Mouse (Mus musculus): ENCODE data around the gene Gpr137.

The Gpr137 gene

GRCm38 (mm10) chr19:6921647-6922567 is 20.4 kb downstream of the Gpr137 start, which contains the start of gene Esrra:
Gene Esrra, minus strand, starts transcription at chr19:6921813.
- peak; percentile 100 for DNase-seq (ENCODE audit: low spot score)

DNA sequence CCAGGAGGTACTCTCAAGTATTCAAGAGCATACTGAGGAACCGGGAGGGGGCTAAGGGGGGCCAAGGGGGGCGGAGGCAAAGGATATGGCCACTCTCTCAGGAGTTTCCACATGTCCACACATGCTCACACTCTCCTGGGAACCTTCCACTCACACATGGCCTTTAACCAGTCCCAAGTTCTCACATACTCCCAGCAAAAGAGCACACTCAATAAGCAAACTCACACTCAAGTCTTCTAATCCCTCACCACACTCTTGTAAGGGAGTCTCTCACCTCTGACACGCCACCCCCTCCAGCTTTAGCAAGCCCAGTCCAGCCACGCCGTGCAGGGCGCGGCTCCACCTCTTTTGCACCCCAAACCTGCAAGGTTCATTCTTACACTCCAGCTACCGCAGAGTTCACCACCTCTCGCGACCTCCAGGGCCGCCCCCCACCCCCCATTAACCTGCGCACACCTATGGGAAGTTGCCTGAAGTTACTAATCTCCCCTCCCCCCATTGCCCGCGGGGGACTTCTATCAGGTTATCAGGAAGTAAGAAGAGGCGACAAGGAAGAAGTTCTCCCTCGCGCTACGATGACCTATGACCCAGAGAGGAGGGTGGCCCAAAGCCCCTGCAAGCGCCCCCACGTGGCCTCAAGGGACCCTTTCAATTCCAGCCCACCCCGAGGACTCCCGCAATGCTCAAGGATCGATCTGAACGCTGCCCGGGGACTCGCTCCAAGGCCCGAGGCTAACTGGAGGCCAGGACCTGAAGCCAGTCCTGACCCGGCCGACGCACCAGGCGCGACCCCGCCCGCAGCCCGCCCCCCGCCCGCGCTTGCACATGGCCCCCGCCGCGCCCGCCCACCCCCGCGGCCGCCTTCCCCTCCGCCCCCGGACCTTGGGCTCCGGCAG is 21.3 kb downstream of the Gpr137 start:
- peak; percentile 63 for DNase-seq (ENCODE audit: low spot score)

GRCm38 (mm10) chr19:6919876-6920740 is 22.2 kb downstream of the Gpr137 start:
- DNase-seq (ENCODE audit: low spot score) = peak; percentile 77

DNA sequence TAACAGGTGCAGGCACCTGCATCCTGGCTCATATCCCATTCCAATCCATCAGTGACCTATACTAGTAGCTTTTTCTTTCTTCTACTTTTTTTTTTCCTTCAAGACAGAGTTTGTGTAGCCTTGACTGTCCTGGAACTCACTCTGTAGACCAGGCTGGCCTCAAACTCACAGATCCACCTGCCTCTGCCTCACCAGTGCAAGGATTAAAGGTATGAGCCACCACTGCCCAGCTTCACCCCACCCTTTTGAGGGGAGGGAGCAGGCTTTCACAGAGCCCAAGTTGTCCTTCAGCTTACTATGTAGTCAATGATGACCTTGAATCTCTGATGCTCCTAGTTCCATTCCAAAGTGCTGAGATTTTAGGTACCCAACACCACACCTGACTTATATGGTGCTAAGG is 22.8 kb downstream of the Gpr137 start:
- DNase-seq (ENCODE audit: low spot score) = no peak

GRCm38 (mm10) chr19:6918321-6918720 is 24.0 kb downstream of the Gpr137 start:
- no peak for DNase-seq (ENCODE audit: low spot score)

DNA sequence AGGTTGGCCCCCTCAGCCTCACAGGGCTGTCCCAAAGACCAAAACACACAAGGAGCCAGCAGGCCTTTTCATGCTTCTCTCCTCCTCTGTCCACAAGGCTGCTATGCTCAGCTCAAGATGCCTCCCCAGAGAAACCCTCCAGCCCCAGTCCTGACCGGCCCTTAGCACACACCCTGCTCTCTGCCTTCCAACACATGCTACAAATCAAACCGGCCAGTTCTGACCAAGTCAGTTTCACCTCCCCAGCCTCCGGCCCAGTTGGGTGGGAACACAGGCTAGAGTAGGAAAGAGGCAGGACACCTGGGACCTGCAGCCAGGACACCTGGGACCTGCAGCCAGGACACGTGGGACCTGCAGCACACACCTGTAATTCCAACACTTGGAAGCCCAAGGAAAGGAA is 25.8 kb downstream of the Gpr137 start:
- DNase-seq (ENCODE audit: low spot score) = no peak

DNA sequence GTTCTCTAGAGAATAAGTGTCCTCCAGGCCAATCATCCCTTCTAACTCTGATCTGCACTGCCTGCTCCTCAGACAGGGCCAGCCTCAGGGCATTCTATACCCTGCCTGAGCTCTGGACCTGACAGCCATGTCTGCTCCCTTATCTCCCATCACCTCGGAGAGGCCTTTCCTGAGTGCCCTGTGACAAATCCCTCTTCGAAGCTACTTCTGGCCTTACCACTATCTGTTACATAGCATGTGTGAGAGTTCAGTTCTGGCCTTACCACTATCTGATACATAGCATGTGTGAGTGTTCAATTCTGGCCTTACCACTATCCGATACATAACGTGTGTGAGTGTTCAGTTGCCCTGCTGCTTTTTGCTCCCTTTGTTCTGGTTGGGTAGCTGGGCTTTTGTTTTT is 27.0 kb downstream of the Gpr137 start:
- no peak for DNase-seq (ENCODE audit: low spot score)

DNA sequence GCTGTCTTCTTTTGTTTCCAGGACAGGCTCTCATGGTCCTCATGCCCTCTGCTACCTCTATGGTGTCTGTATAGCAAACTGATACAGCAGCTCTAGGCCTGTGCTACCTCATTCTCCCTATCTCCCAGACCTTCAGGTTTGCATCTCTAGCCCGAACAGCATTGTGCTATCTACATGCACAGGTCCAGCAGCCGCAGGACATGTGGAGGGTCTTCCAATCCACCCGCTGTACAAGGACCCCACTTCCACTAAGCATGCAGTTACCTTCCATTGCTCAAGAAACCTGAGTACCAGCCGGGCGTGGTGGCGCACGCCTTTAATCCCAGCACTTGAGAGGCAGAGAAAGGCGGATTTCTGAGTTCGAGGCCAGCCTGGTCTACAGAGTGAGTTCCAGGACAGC is 27.7 kb downstream of the Gpr137 start:
- no peak for DNase-seq (ENCODE audit: low spot score)

DNA sequence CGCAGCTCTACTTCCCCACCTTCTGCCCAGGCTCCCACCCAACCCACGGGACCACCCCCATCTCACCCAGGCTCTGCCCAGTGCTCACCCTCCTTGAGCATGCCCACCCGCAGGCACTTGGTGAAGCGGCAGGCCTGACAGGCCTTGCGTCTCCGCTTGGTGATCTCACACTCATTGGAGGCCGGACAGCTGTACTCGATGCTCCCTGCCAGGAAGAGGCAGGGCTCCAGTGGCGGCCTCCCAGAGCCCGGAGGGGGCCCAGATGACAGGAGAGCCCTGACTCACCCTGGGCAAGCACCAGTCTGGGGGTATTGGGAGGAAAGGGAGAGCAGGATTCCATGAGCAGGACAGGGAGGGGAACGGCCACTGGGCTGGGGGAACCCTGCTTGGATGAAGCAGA is 28.3 kb downstream of the Gpr137 start:
- DNase-seq (ENCODE audit: low spot score) = no peak

DNA sequence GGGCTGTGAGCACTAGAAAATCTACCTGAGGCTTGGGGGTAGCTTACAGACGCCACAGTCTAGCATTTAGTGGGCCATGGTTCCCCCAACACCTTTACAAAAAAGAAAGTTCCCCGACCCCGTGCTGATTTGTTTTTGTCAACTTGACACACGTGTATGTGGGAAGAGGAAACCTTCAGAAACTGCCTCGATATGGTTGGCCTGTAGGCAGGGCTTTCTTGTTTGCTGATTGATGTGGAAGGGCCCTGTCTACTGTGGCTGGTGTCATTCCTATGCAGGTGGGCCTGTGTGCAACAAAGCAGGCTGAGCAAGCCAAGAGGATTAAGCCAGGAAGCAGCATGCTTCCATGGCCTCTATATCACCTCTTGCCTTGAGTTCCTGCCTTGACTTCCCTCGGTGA is 29.2 kb downstream of the Gpr137 start:
- no peak for DNase-seq (ENCODE audit: low spot score)

DNA sequence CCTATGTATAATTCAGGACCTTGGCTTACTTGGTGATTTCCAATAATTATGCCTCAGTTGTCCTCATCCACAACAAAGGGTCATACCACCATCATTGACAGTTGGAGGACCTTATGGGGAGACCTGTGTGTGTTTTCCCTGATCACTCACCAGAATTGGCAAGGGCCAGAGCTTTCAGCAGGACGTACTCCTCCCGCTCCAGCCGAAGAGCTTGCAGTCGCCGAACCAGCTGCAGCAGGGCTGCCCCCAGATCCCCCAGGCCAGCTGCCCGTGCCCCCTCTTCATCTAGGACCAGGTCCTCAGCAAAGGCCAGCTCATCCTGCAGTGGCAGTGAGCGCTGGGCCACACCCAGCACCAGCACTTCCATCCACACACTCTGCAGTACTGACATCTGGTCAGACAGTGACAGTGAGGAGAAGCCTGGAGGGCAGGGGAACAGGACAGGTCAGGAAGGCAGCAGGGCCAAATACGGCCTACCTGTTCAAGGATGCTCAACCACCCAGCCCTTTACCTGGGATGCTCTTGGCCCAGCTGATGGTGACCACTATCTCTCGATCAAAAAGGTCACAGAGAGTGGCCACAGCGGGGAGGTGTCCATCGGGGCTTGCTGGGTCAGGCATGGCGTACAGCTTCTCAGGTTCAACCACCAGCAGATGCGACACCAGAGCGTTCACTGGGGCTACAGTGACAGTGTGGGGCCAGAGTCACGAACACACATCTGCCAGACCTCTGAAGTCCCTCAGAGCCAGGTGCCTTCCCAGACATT is 29.9 kb downstream of the Gpr137 start:
- DNase-seq (ENCODE audit: low spot score) = no peak

DNA sequence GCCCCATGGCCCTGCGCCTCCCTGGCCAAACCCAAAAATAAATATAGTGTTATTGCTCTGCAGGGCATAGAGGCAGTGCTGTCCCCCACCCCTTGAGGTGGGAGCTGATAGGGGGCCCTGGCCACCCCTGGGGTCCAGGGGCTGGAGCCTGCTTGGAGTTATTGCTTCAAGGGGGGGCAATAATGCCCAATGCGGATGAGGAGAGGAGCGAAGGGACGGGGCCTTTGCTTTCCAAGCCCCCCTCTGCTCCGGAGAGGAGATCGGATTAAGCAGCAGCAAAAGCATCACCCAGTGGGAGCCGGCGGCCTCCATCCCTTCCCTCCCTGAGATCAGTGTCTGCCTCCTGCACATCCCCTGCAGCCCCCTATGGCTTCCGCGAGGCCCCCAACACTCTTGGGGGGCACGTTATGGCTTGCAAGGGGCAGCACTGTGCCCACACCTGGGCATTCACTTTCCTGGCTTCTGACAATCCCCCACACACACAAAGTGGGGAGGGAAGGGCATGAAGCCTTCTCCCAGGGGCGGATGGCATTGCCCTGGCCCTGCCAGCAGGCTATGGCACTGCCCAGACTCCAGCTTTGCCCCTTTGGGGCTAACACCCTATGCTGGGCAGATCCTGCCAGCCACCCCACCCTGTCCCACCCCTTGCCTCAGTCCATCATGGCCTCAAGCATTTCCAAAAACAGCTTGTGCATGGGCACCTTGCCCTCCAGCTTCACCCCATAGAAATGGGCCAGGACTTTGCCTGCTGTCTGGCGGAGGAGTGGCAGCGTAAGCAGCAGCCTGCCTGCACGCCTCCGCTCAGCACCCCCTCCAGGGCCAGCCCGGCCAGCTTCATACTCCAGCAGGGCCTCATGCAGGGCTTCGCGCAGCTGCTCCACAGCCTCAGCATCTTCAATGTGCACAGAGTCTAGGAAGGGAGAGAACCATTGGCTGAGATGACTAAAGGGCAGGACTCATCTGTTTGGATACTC is 30.9 kb downstream of the Gpr137 start:
- DNase-seq (ENCODE audit: low spot score) = no peak

DNA sequence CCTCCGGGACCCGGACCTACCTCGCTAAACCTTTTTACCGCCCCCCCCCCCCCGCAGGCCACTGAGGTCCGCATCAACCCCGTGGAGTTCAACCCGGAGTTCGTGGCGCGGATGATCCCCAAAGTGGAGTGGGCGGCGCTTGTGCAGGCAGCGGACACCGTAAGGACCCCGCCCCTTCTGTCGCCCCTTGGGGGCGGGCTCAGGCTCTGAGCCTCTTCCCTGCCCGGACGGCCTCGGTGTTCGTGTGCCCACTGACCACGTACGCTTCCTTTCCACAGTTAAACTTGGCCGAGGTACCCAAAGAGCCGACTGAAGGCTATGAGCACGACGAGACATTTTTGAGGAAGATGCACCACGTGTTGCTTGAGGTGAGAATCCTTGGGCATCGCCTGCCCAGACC is 32.0 kb downstream of the Gpr137 start:
- DNase-seq (ENCODE audit: low spot score) = peak; percentile 63

- DNase-seq (ENCODE audit: low spot score) = peak; percentile 93
Measured at GRCm38 (mm10) chr19:6909507-6910289, 32.6 kb downstream of the Gpr137 start, which contains the start of the genes Trmt112 and Prdx5. Gene Trmt112, plus strand, starts transcription at chr19:6909698. Gene Prdx5, minus strand, starts transcription at chr19:6910106.

GRCm38 (mm10) chr19:6909021-6909420 is 33.3 kb downstream of the Gpr137 start:
- no peak for DNase-seq (ENCODE audit: low spot score)

DNA sequence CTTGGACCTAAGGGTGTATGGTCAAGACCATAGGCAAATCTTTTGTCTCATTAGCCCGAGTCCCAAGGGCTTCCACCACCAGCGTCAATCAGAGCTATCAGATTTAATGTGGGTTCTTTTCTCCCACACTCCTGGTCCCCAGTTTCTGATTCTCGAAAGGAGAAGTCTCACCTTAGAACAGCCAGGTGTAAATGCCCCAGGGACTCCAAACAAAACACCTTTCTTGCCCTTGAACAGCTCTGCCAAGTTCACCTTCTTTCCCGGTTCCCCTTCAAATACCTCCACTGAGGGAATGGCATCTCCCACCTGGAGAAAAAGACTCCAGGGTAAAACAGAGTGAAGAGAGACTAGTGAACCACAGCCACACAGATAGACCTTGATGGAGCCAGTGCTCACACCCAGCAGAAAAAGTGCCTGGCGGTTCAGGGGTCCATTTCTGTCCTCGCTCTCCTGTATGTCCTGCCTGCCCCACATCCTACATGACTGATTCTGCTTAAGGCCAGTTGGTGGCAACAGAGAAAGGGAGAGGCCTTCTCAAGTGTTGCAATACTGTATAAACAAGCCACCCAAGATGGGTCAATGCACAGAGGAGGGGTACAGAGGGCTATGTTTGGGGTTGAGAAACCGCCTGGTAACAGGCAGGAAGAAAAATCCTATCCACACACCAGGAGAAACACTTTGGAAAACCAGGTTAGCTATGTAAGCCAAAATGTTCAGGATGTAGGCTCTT is 34.3 kb downstream of the Gpr137 start:
- DNase-seq (ENCODE audit: low spot score) = no peak

DNA sequence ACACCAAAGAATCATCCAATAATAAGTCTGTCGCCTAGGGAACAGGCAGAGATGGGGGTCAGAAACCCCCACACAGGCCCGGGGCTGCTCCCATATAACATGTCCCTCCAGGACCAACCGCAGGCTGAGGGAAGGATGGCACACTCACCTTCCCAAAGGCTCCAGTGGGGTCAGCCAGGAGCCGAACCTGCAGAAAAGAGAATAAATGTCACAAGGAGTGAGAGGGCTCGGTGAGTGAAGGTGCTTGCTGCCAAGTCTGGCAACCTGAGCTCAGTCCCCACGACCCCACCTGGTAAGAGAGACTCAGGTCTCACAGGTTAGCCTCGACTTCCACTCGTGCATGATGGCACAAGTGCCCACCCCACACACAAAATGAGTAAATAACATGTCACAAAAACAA is 35.2 kb downstream of the Gpr137 start:
- DNase-seq (ENCODE audit: low spot score) = no peak

- DNase-seq (ENCODE audit: low spot score) = no peak
Measured at GRCm38 (mm10) chr19:6906199-6906598, 36.1 kb downstream of the Gpr137 start.

Data from retina, embryonic 14.5 days (tissue).